Mouse (Mus musculus): ENCODE results near the gene Fos. TPM values are rescaled to one million over a fixed set of nuclear protein-coding genes. Genes with fewer than 3 reads are reported as not detected.

Fos gene
- total RNA-seq, 2 experiments from 2014 or later = 94.5 to 111 TPM

DNA sequence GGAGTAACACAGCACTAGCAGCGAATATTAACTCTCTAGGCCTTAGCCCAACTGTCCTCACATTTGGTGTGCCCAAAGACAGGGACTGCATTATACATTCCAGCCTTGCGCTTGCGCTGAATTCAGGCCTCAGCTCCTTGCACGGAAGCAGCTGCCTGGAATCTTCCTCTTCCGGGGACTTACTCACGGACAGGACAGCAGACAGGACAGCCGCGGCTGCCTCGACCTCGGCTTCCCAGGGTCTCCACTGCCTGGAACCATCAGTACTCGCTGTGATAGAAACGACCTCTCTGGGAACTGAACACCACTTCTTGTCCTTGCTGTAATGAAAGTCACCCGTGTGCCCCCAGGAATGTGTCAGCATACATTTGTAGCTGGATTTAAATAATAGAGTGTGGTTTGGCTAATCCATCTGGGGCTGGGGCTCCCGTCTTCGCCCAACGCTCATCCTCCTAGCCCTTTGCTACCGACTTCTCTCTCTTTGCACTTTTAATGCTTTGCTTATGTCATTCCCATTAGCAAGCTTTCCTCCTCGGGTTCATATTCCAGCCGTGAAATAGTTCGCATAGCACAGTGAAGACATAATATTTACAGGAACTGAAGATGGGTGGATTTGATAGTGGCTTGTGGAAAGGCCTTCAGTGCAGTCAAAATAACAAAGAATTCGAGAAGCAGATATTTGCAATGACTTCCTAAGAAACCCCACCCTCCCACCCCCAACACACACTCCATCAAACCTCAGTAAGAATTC is 11.6 kb upstream of the Fos start:
- no peak for ATAC-seq (replicated peaks; ENCODE audit: poor library complexity)

DNA sequence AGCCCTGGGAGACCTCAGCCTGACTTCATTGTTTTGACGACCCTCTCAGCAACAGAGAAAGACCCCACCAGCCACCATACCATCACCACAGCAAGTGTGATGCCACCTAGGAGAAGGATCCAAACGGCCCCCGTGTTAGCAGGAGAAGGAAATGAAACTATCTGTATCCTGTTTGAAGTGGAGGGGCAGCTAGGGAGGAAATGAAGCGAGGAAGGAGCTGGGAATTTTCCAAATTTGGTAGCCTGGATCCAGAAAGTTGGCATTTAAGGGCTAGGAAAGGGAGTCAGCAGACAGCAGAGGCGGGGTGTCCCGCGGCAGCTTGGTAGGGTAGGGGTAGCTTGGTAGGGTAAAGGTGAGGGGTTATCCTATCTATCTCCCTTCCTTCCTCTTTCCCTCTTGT is 10.9 kb upstream of the Fos start:
- no peak for ATAC-seq (replicated peaks; ENCODE audit: poor library complexity)

GRCm38 (mm10) chr12:85464431-85464830 is 9.3 kb upstream of the Fos start:
- no peak for ATAC-seq (replicated peaks; ENCODE audit: poor library complexity)

GRCm38 (mm10) chr12:85464902-85465301 is 8.8 kb upstream of the Fos start:
- ATAC-seq (replicated peaks; ENCODE audit: poor library complexity) = no peak

- no peak for ATAC-seq (replicated peaks; ENCODE audit: poor library complexity)
Measured at GRCm38 (mm10) chr12:85467854-85468253, 5.8 kb upstream of the Fos start.

GRCm38 (mm10) chr12:85468666-85469065 is 5.0 kb upstream of the Fos start:
- ATAC-seq (replicated peaks; ENCODE audit: poor library complexity) = peak; percentile 77

DNA sequence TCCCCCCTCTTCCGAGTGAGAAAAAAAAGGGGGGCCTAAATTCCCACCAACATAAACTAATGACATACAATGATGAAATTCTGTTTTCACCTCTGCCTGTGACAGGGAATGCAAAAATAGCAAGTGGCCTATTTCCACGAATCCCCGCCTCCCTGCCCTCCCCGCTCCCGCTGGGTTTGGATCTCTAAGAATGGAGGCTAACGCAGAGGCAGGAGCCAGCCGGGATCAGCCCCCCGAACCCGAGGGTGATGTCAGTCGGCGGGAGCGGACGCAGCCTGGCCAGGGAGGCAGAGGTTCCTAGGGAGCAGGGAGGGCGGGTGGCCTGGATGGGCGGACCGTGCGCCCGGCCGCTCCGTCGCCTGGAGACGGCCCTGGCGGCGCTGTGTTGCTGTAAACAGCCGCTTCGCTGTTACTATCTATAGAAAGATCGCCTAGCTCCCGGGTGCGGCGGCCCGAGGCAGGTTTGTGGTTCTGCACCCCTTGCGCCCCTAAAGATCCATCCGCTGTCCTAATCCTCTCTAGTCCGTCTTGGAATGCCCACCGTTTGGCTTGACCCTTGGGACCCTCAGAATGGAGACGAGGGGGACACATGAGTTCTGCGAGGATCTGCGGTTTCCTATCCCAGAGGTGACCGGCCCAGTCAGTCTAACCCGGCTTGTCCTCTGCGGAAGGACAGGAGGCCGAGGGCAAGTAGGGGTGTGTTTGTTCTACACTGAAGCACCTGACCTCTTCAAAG is 1.6 kb upstream of the Fos start:
- ATAC-seq (replicated peaks; ENCODE audit: poor library complexity) = peak; percentile 40

- ATAC-seq (replicated peaks; ENCODE audit: poor library complexity) = no peak
Measured at GRCm38 (mm10) chr12:85472656-85473410, 857 bp upstream of the Fos start.

DNA sequence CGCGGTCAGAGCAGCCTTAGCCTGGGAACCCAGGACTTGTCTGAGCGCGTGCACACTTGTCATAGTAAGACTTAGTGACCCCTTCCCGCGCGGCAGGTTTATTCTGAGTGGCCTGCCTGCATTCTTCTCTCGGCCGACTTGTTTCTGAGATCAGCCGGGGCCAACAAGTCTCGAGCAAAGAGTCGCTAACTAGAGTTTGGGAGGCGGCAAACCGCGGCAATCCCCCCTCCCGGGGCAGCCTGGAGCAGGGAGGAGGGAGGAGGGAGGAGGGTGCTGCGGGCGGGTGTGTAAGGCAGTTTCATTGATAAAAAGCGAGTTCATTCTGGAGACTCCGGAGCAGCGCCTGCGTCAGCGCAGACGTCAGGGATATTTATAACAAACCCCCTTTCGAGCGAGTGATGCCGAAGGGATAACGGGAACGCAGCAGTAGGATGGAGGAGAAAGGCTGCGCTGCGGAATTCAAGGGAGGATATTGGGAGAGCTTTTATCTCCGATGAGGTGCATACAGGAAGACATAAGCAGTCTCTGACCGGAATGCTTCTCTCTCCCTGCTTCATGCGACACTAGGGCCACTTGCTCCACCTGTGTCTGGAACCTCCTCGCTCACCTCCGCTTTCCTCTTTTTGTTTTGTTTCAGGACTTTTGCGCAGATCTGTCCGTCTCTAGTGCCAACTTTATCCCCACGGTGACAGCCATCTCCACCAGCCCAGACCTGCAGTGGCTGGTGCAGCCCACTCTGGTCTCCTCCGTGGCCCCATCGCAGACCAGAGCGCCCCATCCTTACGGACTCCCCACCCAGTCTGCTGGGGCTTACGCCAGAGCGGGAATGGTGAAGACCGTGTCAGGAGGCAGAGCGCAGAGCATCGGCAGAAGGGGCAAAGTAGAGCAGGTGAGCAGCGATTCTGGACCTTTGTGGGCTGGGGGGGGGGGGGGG is 875 bp downstream of the Fos start:
- ATAC-seq (replicated peaks; ENCODE audit: poor library complexity) = peak; percentile 37

- ATAC-seq (replicated peaks; ENCODE audit: poor library complexity) = no peak
Measured at GRCm38 (mm10) chr12:85475232-85475919, 1.7 kb downstream of the Fos start.

- ATAC-seq (replicated peaks; ENCODE audit: poor library complexity) = no peak
Measured at GRCm38 (mm10) chr12:85475920-85476828, 2.5 kb downstream of the Fos start.

GRCm38 (mm10) chr12:85477219-85477618 is 3.5 kb downstream of the Fos start:
- ATAC-seq (replicated peaks; ENCODE audit: poor library complexity) = peak; percentile 40

DNA sequence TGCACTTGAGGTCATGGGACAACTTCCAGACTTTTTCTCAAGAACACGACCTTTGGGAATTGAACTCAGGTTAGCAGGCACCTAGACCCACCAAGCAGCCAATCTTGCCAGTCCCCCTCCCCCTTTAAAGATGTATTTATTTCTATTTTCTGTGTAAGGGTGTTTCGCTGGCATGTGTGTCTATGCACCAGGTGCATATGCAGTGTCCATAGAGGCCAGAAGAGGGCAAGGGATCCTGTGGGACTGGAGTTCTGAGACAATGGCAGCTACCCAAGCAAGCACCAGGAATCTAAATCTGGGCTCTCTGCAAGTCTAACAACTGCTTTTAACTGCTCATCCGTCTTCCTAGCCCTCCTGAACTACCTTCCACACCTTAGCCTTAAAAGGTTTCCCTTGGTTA is 4.1 kb downstream of the Fos start:
- ATAC-seq (replicated peaks; ENCODE audit: poor library complexity) = no peak

DNA sequence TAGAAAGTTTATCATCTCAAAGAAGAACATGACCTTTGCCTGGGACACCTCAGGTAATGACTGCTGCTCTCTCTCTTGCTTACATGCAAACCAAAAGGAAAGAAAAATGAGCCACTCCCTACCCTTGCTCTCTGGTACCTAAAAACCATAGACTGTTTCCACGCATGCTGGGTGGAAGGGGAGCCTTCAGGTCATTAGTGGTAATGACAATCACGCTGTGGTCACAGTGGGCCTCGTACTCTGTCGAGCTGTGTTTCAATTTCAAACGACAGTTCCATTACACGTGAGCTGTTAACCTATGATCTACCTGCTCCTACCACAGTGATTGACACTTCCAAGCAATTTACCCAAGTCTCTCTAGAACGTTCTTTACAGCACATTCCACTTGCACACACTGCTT is 5.0 kb downstream of the Fos start:
- no peak for ATAC-seq (replicated peaks; ENCODE audit: poor library complexity)

DNA sequence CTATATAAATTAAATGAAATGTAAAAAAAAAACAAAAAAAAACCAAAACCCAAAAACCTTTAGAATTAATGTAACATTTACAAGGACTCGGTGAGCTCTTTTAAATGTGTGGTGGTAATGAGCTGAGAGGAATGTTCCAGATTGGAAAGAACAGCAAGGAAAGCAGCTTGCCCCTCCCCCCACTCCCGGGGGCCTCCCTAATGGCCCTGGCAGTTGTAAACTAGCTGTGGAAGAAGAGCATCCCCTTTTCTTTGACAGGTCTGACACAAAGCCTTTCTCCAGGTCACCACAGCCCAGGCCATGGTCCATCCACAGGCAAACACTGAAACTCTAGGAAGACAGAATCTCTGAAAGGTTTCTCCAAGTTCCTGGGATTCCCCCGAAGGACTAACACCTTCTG is 5.5 kb downstream of the Fos start:
- ATAC-seq (replicated peaks; ENCODE audit: poor library complexity) = no peak

GRCm38 (mm10) chr12:85483155-85483554 is 9.5 kb downstream of the Fos start:
- ATAC-seq (replicated peaks; ENCODE audit: poor library complexity) = peak; percentile 36

DNA sequence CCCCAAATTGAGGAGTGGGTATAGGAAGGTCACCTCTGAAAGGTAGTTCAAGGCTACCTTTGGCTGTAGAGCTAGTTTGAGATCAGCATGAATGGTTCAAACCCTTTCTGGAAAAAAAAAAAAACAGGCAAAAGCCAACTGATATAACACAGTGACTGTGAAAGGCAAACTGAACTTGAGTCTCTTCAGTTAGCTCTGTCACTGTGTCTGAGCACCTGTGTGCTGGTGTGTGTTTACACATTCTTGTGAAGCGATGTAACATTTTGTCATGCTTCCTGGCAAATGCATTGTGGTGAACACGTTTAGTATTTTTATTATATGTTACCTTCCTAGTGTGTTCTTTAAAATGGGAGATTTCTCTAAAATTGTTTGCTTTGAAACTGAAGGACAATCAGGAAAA is 11.0 kb downstream of the Fos start:
- no peak for ATAC-seq (replicated peaks; ENCODE audit: poor library complexity)

DNA sequence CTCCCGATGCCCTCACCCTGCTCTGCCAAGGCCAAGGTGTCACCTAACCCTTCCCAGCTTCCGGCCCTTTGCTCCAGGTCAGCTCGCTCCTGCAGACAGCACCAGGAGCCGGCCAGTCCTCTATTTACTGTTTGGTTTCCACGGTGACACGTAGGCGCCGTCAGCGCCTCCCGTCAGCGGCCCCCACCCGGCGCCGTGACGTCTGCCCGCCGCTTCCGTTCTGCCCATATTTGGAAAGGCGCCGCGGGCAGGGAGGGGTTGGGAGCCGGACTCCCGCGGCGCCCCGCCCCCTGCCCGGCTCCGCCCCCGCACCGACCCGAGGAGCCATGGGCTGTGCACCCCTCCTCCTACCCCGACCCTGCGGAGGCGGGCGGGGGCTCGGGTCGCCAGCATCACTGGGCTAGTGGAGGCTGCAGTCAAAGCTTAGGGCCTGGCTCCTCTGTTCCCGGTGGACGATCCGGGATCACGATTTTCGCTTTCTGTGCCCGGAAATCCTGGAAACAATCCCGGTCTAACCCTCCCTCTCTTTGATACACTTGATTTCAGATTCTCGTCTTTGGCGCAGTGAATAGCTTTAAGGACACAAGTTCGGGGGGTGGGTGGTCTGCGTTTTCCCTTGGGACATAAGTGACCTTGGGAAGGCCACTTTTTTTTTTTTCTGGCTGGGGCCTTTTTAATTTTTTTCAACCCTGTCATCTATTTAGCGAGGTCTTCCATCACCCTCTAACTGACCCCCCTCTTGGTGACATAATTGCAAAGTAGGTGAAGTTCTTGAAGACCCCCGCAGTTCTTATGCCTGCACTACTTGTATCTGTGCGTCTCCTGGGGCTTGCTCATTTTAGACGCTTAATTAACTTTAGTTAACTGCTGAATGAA is 12.4 kb downstream of the Fos start:
- peak; percentile 82 for ATAC-seq (replicated peaks; ENCODE audit: poor library complexity)

Measured in megakaryocyte progenitor cell, adult 5-6 weeks (primary cell).